Mouse (Mus musculus): ENCODE data around the gene Tex9. TPM values are rescaled to one million over a fixed set of nuclear protein-coding genes. Genes with fewer than 3 reads are reported as not detected.
"Not testable (repeated sequence)": the region's sequence is repeated elsewhere in the genome, so short reads cannot be mapped to it uniquely, and the experiment has no call there.

The Tex9 gene
- polyA plus RNA-seq, 1 experiment from 2014 or later, result 2.4 TPM

DNA sequence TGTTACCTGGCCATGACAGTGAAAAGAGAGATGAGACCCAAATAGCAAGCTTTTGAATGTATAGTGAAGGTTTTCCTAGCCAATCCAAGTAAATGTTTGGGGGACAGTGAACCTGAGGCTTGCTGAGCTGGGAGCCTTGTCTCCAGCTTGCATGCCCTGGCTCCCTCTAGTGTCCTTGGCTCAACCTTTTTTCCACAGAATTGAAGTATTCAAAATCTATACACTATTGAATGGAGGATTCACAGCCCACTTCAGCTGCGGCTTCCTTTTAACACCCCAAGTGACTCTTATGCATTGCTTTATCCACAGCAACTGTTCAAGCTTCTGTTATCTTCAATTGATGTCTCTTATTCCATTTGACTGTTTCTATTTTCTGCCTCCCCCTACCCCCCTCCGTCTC, 80.3 kb downstream of the Tex9 start:
- H3K9ac ChIP-seq (ENCODE audit: low read depth, low read length), result no peak overlapping the region; the same call in 1 of the 2 replicates
- peaks cover 34% of the 10 kb centered on the region for H3K4me1 ChIP-seq (ENCODE audit: control insufficient read depth, low read depth, low read length)
- no peak for ATAC-seq (ENCODE audit: low read depth)
- H3K9me3 ChIP-seq (replicated peaks; ENCODE audit: control insufficient read depth, low read length), result no peaks in the 10 kb centered on the region
- 85% methylated on average over 2 of the region's 2 CpGs for WGBS (ENCODE audit: insufficient replicate concordance)
- no peaks in the 10 kb centered on the region for H3K36me3 ChIP-seq (ENCODE audit: control insufficient read depth, insufficient read depth)
- no peak overlapping the region for H3K4me3 ChIP-seq (ENCODE audit: low read depth, low read length)
- H3K27ac ChIP-seq (ENCODE audit: low read length), result 0 out of 2 replicates have a peak overlapping the region, but pooled peaks have one; percentile 17
- H3K4me2 ChIP-seq (ENCODE audit: low read depth, low read length), result peak overlapping the region; percentile 81; the same call in 1 of the 2 replicates
- H3K27me3 ChIP-seq (ENCODE audit: control insufficient read depth, insufficient read depth, low read depth, low read length), result no peaks in the 10 kb centered on the region

DNA sequence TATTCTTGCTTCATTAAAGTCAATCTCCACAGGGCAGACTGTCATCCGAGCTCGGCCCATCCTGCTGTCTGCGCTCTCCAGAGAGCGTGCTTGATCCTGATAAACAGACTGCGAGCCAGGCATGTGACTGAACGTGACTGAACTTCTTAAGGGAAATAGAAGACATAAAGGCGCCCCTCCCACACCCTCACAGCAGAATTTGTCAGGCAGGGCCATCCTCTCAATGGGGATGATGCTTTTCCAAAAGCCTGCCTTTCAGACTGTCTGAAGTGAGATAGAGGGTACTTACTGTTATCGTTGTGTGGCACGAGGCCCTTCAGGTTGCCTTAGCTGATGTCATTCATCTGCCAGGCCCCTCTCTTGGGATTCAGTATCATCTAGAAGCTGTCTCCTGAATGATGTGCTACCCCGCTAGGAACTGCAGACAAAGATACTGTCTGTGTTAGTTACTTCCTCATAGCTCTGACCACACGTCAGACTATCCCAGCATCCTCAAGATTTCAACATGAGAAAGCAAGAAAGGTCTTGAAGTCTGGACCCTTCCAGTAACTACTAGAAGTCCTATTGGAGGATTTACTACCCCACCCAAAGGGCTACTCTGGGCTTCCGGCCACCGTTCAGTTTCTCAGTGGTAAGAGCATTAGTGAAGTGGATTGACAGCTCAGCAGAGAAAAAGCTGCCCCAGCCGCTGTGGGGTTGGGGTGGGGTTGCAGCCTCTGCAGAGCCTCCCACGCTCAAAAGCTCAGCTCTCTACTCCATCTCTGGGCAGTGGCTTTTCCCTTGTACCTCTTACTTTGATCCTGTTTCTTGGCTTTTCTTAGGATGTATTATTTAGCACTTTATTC, 82.4 kb downstream of the Tex9 start:
- H3K4me2 ChIP-seq (ENCODE audit: low read depth, low read length), result peak overlapping the region; percentile 81
- peak overlapping the region; percentile 65 for H3K4me3 ChIP-seq (ENCODE audit: low read depth, low read length)
- peak; percentile 91 for ATAC-seq (ENCODE audit: low read depth)
- peak overlapping the region; percentile 99 for H3K27ac ChIP-seq (ENCODE audit: low read length)
- H3K36me3 ChIP-seq (ENCODE audit: control insufficient read depth, insufficient read depth), result no peaks in the 10 kb centered on the region
- H3K27me3 ChIP-seq (ENCODE audit: control insufficient read depth, insufficient read depth, low read depth, low read length), result no peaks in the 10 kb centered on the region
- 13% methylated on average over 15 of the region's 15 CpGs for WGBS (ENCODE audit: insufficient replicate concordance)
- no peaks in the 10 kb centered on the region for H3K9me3 ChIP-seq (replicated peaks; ENCODE audit: control insufficient read depth, low read length)
- peaks cover 55% of the 10 kb centered on the region for H3K4me1 ChIP-seq (ENCODE audit: control insufficient read depth, low read depth, low read length)
- peak overlapping the region; percentile 73 for H3K9ac ChIP-seq (ENCODE audit: low read depth, low read length)

DNA sequence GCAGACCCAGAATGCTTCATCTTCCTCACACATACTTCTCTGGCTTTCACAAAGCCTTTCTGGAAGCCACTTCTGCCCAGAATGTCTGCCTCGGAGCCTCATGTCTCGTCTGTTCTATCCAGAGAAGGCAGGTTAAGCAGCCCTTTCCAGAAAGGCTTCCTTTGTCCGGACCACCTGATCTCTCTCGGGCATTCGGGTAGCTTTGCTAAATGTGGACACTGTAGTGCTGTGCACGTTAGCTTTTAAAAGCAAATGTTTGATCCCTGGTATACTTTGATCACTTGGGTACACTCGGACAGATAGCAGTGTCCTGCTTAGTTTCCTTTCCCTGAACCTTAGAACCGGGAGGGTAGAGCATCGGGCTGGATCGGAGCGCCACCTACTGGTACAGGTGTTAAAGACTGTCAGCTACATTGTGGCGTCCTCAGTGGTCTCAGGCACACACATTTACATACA, 83.9 kb downstream of the Tex9 start:
- no peaks in the 10 kb centered on the region for H3K36me3 ChIP-seq (ENCODE audit: control insufficient read depth, insufficient read depth)
- peaks cover 55% of the 10 kb centered on the region for H3K4me1 ChIP-seq (ENCODE audit: control insufficient read depth, low read depth, low read length)
- H3K27me3 ChIP-seq (ENCODE audit: control insufficient read depth, insufficient read depth, low read depth, low read length), result no peaks in the 10 kb centered on the region
- peak overlapping the region; percentile 65 for H3K4me3 ChIP-seq (ENCODE audit: low read depth, low read length)
- WGBS (ENCODE audit: insufficient replicate concordance), result 7% methylated on average over 12 of the region's 12 CpGs
- ATAC-seq (ENCODE audit: low read depth), result peak; percentile 37
- H3K27ac ChIP-seq (ENCODE audit: low read length), result peak overlapping the region; percentile 99
- H3K9me3 ChIP-seq (replicated peaks; ENCODE audit: control insufficient read depth, low read length), result no peaks in the 10 kb centered on the region
- H3K9ac ChIP-seq (ENCODE audit: low read depth, low read length), result peak overlapping the region; percentile 73
- peak overlapping the region; percentile 81 for H3K4me2 ChIP-seq (ENCODE audit: low read depth, low read length)

DNA sequence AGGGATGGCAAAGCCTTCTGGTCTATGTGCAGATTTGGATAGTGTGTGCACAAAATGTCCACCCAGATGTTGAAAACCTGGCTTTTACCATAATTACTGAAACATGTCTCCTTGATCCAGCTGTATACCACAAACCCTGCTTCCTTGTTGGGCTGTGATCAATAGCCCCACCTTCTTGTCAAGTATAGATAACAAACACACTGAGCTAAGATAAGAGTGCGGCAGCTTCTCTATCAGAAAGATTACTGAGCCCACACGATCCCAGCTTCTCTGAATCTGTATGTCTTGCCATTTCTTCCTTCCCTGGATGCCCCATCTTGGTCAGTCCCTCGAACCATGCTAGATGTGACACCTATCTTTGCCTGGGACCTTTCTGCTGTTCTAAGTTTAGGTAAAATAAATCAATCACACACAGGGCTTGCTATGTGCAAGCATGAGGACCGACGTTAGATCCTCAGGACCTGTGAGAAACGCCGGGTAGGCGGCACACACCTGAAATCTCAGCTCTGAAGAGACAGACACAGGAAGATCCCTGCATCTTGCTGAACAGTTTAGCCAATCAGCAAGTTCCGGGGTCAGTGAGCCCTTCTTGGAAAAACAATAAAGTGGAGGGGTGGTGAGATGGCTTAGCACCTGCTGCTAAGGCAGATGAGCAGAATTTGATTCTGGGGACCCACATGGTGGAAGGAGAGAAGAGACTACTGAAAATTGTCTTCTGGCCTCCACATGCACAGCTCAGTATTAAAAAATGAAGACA, 86.0 kb downstream of the Tex9 start:
- peaks cover 41% of the 10 kb centered on the region for H3K4me1 ChIP-seq (ENCODE audit: control insufficient read depth, low read depth, low read length)

DNA sequence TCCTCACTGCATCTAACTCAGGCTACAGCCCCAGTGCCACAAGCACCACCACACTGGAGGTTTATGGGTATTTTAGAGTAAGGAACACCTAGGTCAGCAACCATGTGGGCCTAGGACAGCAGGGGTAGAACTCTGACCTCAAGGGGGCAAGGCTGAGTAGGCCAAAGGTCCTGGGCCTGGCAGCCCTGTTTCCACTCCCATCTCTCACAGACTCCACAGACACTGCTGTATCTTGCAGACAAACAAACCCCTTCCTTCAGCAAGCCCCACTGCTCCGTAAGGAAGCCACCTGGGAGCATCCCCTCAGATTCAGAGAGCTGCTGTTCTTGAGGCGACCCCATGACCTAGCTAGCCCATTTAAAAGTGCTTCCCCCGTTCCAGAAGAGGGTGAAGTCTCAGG, 87.1 kb downstream of the Tex9 start:
- Histone ChIP-seq H3K9ac (ENCODE audit: low read depth, low read length) (no peak overlapping the region), H3K4me2 (ENCODE audit: low read depth, low read length) (no peak overlapping the region), H3K27ac (ENCODE audit: low read length) (no peak overlapping the region), H3K36me3 (ENCODE audit: control insufficient read depth, insufficient read depth) (no peaks in the 10 kb centered on the region), H3K4me3 (ENCODE audit: low read depth, low read length) (no peak overlapping the region), H3K4me1 (ENCODE audit: control insufficient read depth, low read depth, low read length) (peaks cover 39% of the 10 kb centered on the region), H3K9me3 (replicated peaks; ENCODE audit: control insufficient read depth, low read length) (no peaks in the 10 kb centered on the region), H3K27me3 (ENCODE audit: control insufficient read depth, insufficient read depth, low read depth, low read length) (no peaks in the 10 kb centered on the region)
- ATAC-seq (ENCODE audit: low read depth), result no peak
- WGBS (ENCODE audit: insufficient replicate concordance), result 80% methylated on average over 3 of the region's 3 CpGs

More for the DNA sequence above, 86.0 kb downstream of the Tex9 start:
- H3K27me3 ChIP-seq (ENCODE audit: control insufficient read depth, insufficient read depth, low read depth, low read length), result no peaks in the 10 kb centered on the region
- H3K27ac ChIP-seq (ENCODE audit: low read length), result peak overlapping the region; percentile 67
- H3K4me2 ChIP-seq (ENCODE audit: low read depth, low read length), result peak overlapping the region; percentile 25; the same call in 1 of the 2 replicates
- no peak overlapping the region for H3K4me3 ChIP-seq (ENCODE audit: low read depth, low read length)
- H3K9ac ChIP-seq (ENCODE audit: low read depth, low read length), result peak overlapping the region; percentile 25
- no peaks in the 10 kb centered on the region for H3K9me3 ChIP-seq (replicated peaks; ENCODE audit: control insufficient read depth, low read length)
- WGBS (ENCODE audit: insufficient replicate concordance), result 63% methylated on average over 9 of the region's 9 CpGs
- no peaks in the 10 kb centered on the region for H3K36me3 ChIP-seq (ENCODE audit: control insufficient read depth, insufficient read depth)
- no peak for ATAC-seq (ENCODE audit: low read depth)

DNA sequence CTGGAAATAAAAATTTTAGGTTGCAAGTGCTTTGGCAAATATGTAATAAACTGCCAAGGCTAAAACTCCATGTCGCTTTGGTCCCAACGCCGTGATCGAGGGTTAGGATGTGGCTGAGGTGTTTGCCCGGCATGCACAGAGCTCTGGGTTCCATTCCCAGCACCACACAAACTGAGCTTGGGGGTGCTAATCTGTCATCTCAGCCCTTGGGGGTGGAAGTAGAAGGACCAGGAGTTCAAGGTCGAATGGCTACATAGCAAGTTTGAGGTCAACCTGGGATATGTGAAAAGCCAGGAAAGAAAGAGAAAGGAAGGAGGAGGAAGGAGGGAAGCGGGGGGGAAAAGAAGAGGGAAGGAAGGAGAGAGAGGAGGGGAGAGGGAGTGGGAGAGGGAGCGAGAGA, 87.6 kb downstream of the Tex9 start:
- Histone ChIP-seq H3K4me1 (ENCODE audit: control insufficient read depth, low read depth, low read length) (peaks cover 35% of the 10 kb centered on the region), H3K9me3 (replicated peaks; ENCODE audit: control insufficient read depth, low read length) (no peaks in the 10 kb centered on the region), H3K4me3 (ENCODE audit: low read depth, low read length) (no peak overlapping the region), H3K36me3 (ENCODE audit: control insufficient read depth, insufficient read depth) (no peaks in the 10 kb centered on the region), H3K27me3 (ENCODE audit: control insufficient read depth, insufficient read depth, low read depth, low read length) (no peaks in the 10 kb centered on the region), H3K4me2 (ENCODE audit: low read depth, low read length) (no peak overlapping the region), H3K9ac (ENCODE audit: low read depth, low read length) (no peak overlapping the region), H3K27ac (ENCODE audit: low read length) (no peak overlapping the region)
- ATAC-seq (ENCODE audit: low read depth), result no peak
- WGBS (ENCODE audit: insufficient replicate concordance), result 80% methylated on average over 8 of the region's 8 CpGs

DNA sequence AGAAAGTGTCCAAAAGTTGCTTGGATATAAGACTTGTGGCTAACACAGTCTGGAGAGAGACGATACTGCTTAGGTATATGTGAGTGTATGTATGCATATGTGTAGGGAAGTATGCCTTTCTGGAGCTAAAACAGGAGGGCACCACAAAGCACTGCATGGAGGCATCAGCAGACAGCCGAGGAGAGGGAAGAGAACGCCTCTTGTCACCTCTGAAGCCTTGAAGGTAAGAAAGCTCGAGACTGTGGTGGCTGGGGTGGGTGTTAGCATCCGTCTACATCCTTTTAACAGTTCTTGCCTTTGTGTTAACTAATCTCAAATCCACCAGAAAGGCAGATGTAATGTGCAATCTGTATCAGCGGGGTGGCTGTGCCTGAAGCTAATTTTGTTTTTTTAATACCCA, 88.6 kb downstream of the Tex9 start:
- no peak for ATAC-seq (ENCODE audit: low read depth)
- 66% methylated on average over 6 of the region's 6 CpGs for WGBS (ENCODE audit: insufficient replicate concordance)
- Histone ChIP-seq H3K36me3 (ENCODE audit: control insufficient read depth, insufficient read depth) (no peaks in the 10 kb centered on the region), H3K4me3 (ENCODE audit: low read depth, low read length) (no peak overlapping the region), H3K27ac (ENCODE audit: low read length) (no peak overlapping the region), H3K9ac (ENCODE audit: low read depth, low read length) (no peak overlapping the region), H3K4me1 (ENCODE audit: control insufficient read depth, low read depth, low read length) (peaks cover 35% of the 10 kb centered on the region), H3K9me3 (replicated peaks; ENCODE audit: control insufficient read depth, low read length) (no peaks in the 10 kb centered on the region), H3K27me3 (ENCODE audit: control insufficient read depth, insufficient read depth, low read depth, low read length) (no peaks in the 10 kb centered on the region), H3K4me2 (ENCODE audit: low read depth, low read length) (no peak overlapping the region)

DNA sequence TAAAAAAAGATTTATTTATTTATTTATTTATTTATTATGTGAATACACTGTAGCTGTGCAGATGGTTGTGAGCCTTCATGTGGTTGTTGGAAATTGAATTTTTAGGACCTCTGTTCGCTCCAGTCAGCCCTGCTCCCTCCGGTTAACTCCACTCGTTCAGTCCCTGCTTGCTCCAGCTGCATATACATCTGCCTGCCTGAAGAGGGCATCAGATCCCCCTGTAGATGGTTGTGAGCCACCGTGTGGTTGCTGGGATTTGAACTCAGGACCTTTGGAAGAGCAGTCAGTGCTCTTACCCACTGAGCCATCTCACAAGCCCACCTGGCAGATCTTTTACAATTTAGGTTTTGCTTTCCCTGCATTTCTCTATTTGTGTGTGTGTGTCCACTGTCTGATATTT, 90.2 kb downstream of the Tex9 start:
- not testable (repeated sequence) for H3K9me3 ChIP-seq (replicated peaks; ENCODE audit: control insufficient read depth, low read length); H3K36me3 ChIP-seq (ENCODE audit: control insufficient read depth, insufficient read depth); H3K4me3 ChIP-seq (ENCODE audit: low read depth, low read length); H3K27ac ChIP-seq (ENCODE audit: low read length); H3K27me3 ChIP-seq (ENCODE audit: control insufficient read depth, insufficient read depth, low read depth, low read length); H3K4me2 ChIP-seq (ENCODE audit: low read depth, low read length); ATAC-seq (ENCODE audit: low read depth); H3K9ac ChIP-seq (ENCODE audit: low read depth, low read length)
- peaks cover 34% of the 10 kb centered on the region for H3K4me1 ChIP-seq (ENCODE audit: control insufficient read depth, low read depth, low read length)
- 70% methylated on average over 4 of the region's 4 CpGs for WGBS (ENCODE audit: insufficient replicate concordance)

Measured in liver, embryonic 16.5 days (tissue).